In the genomic region with DNA sequence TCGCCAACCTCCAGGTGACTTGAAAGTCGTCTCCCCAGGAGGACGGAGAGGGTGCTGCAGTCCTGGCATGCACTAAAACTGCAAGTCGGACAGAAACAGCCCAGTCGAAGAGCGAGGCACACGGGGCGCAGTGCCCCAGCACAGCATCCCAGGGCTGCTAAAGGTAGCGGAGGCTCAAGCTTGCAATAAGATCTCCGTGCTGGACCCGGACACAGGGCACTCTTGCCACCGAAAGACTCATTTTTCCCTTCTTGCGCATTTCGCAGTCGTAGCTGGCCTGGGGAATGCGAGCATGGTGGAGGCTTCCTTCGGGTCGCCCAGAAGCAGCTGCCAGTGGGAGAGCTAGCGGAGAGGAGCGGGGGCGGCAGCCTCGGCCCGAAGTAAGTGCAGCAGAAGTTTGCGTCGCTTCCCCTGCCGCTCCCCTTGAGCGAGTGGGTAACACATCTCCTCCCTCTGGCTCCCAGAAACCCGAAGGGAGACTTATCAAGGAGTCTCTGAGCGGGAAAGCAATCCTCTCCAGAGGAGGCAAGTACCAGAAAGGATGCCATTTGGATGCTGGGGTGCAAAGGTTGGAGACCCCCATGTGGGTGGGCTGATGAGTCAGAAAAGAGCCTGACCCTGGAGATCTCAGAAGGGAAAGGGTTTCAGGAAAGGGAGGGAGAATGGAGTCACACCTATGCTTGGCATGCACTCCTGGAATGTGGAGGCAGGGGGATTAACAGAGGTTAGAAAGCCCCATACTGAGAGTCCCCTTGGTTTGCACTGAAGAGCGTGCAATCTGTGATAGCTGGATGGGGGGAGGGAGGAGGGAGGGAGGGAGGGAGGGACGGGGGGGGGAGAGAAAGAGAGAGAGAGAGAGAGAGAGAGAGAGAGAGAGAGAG, we compare ENCODE assay signal across 9 mouse cellular contexts. TPM values are rescaled to one million over a fixed set of nuclear protein-coding genes. Genes with fewer than 3 reads are reported as not detected.
DNase-seq lines count a peak whose midpoint lies in the region; ATAC-seq and TF ChIP-seq lines count a peak whose summit lies in the region.
"Had no signal": no experiment of that assay in that cellular context is flagged by ENCODE, and none has a peak within 500 bp of the region (broad histone marks: within the 10 kb centered on the region; RNA-seq: fewer than 3 reads in every experiment).

No protein-coding gene starts in this region.

- peak overlapping the region; percentile 48 for H3K9ac ChIP-seq in forebrain, embryonic 15.5 days (replicated peaks)
- H3K9ac ChIP-seq in neural tube, embryonic 14.5 days (replicated peaks; ENCODE audit: low read depth, low read length), result peak overlapping the region; percentile 34

- under 1% methylated on average over 29 of the region's 31 CpGs for WGBS in cerebellum, adult 2 months
- WGBS in forebrain, embryonic 15.5 days, result 1% methylated on average over 29 of the region's 31 CpGs
- WGBS in neural tube, embryonic 14.5 days, result under 1% methylated on average over 30 of the region's 31 CpGs

- H3K36me3 ChIP-seq in E14TG2a.4 (ENCODE audit: insufficient read depth, low read length), result no peaks in the 10 kb centered on the region
- no peaks in the 10 kb centered on the region for H3K36me3 ChIP-seq in forebrain, embryonic 15.5 days
- H3K36me3 ChIP-seq in neural tube, embryonic 14.5 days (ENCODE audit: control insufficient read depth, insufficient read depth, low read length), result no peaks in the 10 kb centered on the region

- H3K4me1 ChIP-seq in cerebellum, adult 2 months (ENCODE audit: control insufficient read depth, insufficient read depth, low read length), result peaks cover 3% of the 10 kb centered on the region; the same call in 1 of the 2 replicates
- peaks cover 14% of the 10 kb centered on the region for H3K4me1 ChIP-seq in E14TG2a.4 (replicated peaks; ENCODE audit: low read depth, low read length)
- H3K4me1 ChIP-seq in forebrain, embryonic 15.5 days, result peaks cover 17% of the 10 kb centered on the region
- H3K4me1 ChIP-seq in neural tube, embryonic 14.5 days (ENCODE audit: control insufficient read depth, insufficient read depth, low read length), result peaks cover 9% of the 10 kb centered on the region; the same call in 1 of the 2 replicates

- no peak for TF ChIP-seq CTCF in cerebellum, adult 2 months (IDR thresholded peaks at IDR 0.05; ENCODE audit: borderline replicate concordance, insufficient read depth, low read depth, low read length)
- TF ChIP-seq CTCF in E14TG2a.4 (conservative IDR thresholded peaks at IDR 0.05; ENCODE audit: low read length), result no peak

- peak overlapping the region; percentile 48 for H3K4me3 ChIP-seq in cerebellum, adult 2 months (replicated peaks; ENCODE audit: insufficient read depth, low read depth, low read length)
- H3K4me3 ChIP-seq in E14TG2a.4 (replicated peaks; ENCODE audit: low read length), result peak overlapping the region; percentile 93
- H3K4me3 ChIP-seq in forebrain, embryonic 15.5 days, result peak overlapping the region; percentile 54
- H3K4me3 ChIP-seq in neural tube, embryonic 14.5 days (ENCODE audit: low read depth, low read length), result peak overlapping the region; percentile 55
- H3K4me3 ChIP-seq: erythroblast, embryonic 14.5 days had no signal

- H3K9me3 ChIP-seq in E14TG2a.4 (ENCODE audit: low read length), result peaks cover 26% of the 10 kb centered on the region
- H3K9me3 ChIP-seq in forebrain, embryonic 15.5 days, result no peaks in the 10 kb centered on the region
- H3K9me3 ChIP-seq in neural tube, embryonic 14.5 days (ENCODE audit: control insufficient read depth, low read length), result no peaks in the 10 kb centered on the region

- H3K27ac ChIP-seq in cerebellum, adult 2 months (ENCODE audit: insufficient read depth, low read length), result no peak overlapping the region
- no peak overlapping the region for H3K27ac ChIP-seq in forebrain, embryonic 15.5 days (replicated peaks)
- H3K27ac ChIP-seq in neural tube, embryonic 14.5 days (ENCODE audit: low read depth, low read length), result no peak overlapping the region

- H3K27me3 ChIP-seq in cerebellum, adult 2 months (ENCODE audit: control insufficient read depth, insufficient read depth, low read length), result peaks cover 1% of the 10 kb centered on the region; the same call in 1 of the 2 replicates
- peaks cover 40% of the 10 kb centered on the region for H3K27me3 ChIP-seq in E14TG2a.4 (ENCODE audit: insufficient read depth, low read length)
- peaks cover 26% of the 10 kb centered on the region for H3K27me3 ChIP-seq in forebrain, embryonic 15.5 days
- H3K27me3 ChIP-seq in neural tube, embryonic 14.5 days (ENCODE audit: control insufficient read depth, insufficient read depth, low read length), result 0 out of 2 replicates have a peak, but pooled peaks cover 3% of the 10 kb centered on the region

- peak; percentile 68 for ATAC-seq in forebrain, embryonic 15.5 days (replicated peaks)
- peak; percentile 81 for ATAC-seq in neural tube, embryonic 14.5 days (ENCODE audit: low read depth)

- peak overlapping the region; percentile 96 for H3K4me2 ChIP-seq in forebrain, embryonic 15.5 days (replicated peaks)
- peak overlapping the region; percentile 96 for H3K4me2 ChIP-seq in neural tube, embryonic 14.5 days (ENCODE audit: low read depth, low read length)

- DNase-seq in cerebellum, adult 2 months, result no peak
- DNase-seq in cerebellum, postnatal 14 days, result no peak
- peak; percentile 39 to 65 for DNase-seq in left cerebral cortex, adult 8-10 months (ENCODE audit: low spot score in 2 of 2)
- no peak for DNase-seq in urinary bladder, postnatal 14 days (ENCODE audit: low spot score)
- no peak for DNase-seq in kidney, adult 9 months

- no peak for TF ChIP-seq POLR2A in cerebellum, adult 2 months (IDR thresholded peaks at IDR 0.05; ENCODE audit: borderline replicate concordance, insufficient read depth, low read length)

RNA-seq across cellular contexts. Expression of a gene that starts 0.6 kb away (rescaled TPM):
- polyA plus RNA-seq in cerebellum, adult 2 months (2012; rRNA removed), result 40.1 and 43.2 TPM in 2 replicates
- polyA plus RNA-seq in forebrain, embryonic 15.5 days (2015; fragmentation: Nextera tagmentation; extraction: Ambion mirVana), result 15.7 and 18.3 TPM in 2 replicates
- total RNA-seq in left cerebral cortex, adult 8-10 months (2022), result 100 to 1,000 TPM; 138 to 154 (median 150) TPM
- polyA plus RNA-seq in neural tube, embryonic 14.5 days (2014; fragmentation: Nextera tagmentation; extraction: Ambion mirVana), result 7.3 and 11.2 TPM in 2 replicates
- polyA plus RNA-seq: erythroblast, embryonic 14.5 days had no signal

Comparison
In these comparisons a context has a peak if more than half of its experiments do, and no peak if none do; other contexts are left out.
1. DNase-seq: peak in left cerebral cortex, adult 8-10 months (2 of 2); none in cerebellum, adult 2 months (0 of 2), cerebellum, postnatal 14 days (0 of 2), urinary bladder, postnatal 14 days (single experiment) and kidney, adult 9 months (single experiment).
2. Peak in every context shown above with its lines, with median percentiles within 50 percentile points of each other: H3K4me3 ChIP-seq.